Mouse (Mus musculus) adrenal gland, postnatal 0 days (tissue): ENCODE measurements around the gene Klk1b1. TPM values are rescaled to one million over a fixed set of nuclear protein-coding genes. Genes with fewer than 3 reads are reported as not detected.

Source experiments
- polyA plus RNA-seq: library from polyadenylated mRNA; unstranded; fragments of >200 nt; fragmentation: Nextera tagmentation; extraction: Ambion mirVana; gene quantifications from 2 replicates; pipeline ENCODE4 v1.2.1, GENCODE M21; 2015

The Klk1b1 gene
- not detected in 2 replicates for polyA plus RNA-seq

DNA sequence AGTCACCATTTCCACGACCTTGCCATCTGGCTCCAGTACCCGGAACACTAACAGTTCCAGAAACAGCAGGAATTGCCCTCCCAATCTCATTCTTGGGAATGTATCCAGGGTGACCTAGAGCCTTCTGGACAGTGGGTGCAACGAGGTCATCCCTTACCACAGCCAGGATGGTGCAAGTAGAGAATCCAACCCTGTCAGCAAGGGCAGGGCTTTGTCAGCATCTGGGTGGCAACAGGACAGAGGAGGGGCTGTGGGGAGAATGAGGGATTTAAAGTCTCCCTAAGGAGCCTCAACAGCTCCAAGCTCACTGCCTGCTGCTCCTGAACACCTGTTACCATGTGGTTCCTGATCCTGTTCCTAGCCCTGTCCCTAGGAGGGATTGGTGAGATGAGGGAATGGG is at the start of gene Klk1b1:
TSS of gene Klk1b1 (plus strand) at position 301 of the 400 bp plus-strand sequence.

DNA sequence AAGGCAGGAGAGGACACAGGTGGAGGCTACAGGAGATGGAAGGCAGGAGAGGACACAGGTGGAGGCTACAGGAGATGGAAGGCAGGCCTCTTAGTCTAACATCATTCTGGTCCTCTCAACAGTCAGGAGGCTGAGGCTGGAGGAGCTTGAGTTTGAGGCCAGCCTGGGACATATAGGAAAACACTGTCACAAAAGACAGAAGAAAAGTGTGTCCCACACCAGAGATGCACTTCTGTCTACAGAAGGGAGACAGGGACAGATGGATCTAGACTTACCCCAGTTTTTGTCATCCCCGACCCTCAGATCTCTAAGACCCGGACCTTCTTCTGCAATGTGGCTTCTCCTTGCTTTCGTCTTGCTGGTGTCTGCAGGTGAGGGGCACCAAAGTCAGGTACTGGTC is 33.1 kb upstream of the Klk1b1 start, which contains the start of gene Klk15:
TSS of gene Klk15 (plus strand) at position 301 of the 400 bp plus-strand sequence.

DNA sequence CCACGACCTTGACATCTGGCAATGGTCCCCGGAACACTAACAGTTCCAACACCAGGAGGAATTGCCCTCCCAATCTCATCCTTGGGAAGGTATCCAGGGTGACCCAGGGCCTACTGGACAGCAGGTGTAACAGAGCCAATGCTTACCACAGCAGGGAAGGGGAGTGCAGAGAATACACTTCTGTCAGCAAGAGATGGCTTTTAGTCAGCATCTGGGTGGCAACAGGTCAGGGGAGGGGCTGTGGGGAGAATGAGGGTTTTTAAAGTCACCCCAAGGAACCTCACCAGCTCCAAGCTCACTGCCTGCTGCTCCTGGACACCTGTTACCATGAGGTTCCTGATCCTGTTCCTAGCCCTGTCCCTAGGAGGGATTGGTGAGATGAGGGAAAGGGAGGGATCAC is 16.2 kb upstream of the Klk1b1 start, which contains the start of gene Klk1b8:
TSS of gene Klk1b8 (plus strand) at position 301 of the 400 bp plus-strand sequence.

DNA sequence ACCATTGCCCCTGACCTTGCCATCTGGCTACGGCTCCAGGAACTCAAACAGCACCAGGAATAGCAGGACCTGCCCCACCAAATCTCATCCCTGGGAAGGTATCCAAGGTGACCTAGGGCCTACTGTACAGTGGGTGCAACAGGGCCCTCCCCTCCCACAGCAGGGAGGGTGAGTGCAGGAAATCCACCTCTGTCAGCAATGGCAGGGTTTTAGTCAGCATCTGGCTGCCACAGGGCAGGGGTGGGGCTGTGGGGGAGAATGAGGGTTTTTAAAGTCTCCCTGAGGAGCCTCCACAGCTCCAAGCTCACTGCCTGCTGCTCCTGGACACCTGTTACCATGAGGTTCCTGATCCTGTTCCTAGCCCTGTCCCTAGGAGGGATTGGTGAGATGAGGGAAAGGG is 9.2 kb downstream of the Klk1b1 start, which contains the start of gene Klk1b9:
TSS of gene Klk1b9 (plus strand) at position 301 of the 400 bp plus-strand sequence.

DNA sequence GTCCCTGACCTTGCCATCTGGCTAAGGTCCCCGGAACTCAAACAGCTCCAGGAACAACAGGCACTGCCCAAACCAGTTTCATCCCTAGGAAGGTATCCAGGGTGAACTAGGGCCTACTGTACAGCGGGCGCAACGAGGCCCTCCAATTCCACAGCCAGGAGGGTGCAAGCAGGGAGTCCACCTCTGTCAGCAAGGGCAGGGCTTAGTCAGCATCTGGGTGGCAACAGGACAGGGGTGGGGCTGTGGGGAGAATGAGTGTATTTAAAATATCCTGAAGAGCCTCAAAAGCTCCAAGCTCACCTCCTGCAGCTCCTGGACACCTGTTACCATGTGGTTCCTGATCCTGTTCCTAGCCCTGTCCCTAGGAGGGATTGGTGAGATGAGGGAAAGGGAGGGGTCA is 29.0 kb downstream of the Klk1b1 start, which contains the start of gene Klk1b11:
TSS of gene Klk1b11 (plus strand) at position 301 of the 400 bp plus-strand sequence.

DNA sequence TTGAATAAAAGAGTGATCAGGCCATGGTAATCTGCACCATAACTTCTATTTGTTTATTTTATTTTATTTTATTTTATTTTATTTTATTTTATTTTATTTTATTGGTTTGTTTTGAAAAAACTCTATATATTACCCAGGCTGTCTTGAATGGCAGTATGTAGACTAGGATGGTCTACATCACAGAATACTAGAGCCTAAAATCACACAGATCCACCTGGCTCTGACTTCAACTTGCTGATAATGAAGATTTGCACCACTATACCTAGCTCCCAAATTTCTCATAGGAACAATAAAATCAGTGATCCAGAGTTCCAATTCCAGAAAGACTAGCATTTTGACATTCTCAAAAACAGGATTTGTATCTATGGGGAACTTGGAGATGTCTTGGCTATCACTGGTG is 45.3 kb downstream of the Klk1b1 start, which contains the start of gene Klk1b26:
TSS of gene Klk1b26 (plus strand) at position 301 of the 400 bp plus-strand sequence.

Other genes with a start within 250 kb of the Klk1b1 start
- gene Klk12, start 197.9 kb upstream of the Klk1b1 start, polyA plus RNA-seq = not detected in 2 replicates
- 0.14 and 0.38 TPM in 2 replicates for gene Klk11, start 192.1 kb upstream of the Klk1b1 start, polyA plus RNA-seq
- gene Klk10, start 185.7 kb upstream of the Klk1b1 start, polyA plus RNA-seq = 2.2 and 3.9 TPM in 2 replicates
- 0.19 TPM in 1 of 2 replicates, not detected in the other for gene Klk9, start 174.9 kb upstream of the Klk1b1 start, polyA plus RNA-seq
- gene Klk8, start 169.2 kb upstream of the Klk1b1 start, polyA plus RNA-seq = 7.3 and 16.9 TPM in 2 replicates
- 0.17 TPM in 1 of 2 replicates, not detected in the other for gene Klk7, start 155.5 kb upstream of the Klk1b1 start, polyA plus RNA-seq
- gene Klk6, start 142.3 kb upstream of the Klk1b1 start, polyA plus RNA-seq = not detected in 2 replicates
- gene Klk5, start 124.8 kb upstream of the Klk1b1 start, polyA plus RNA-seq = not detected in 2 replicates
- gene Klk4, start 85.6 kb upstream of the Klk1b1 start, polyA plus RNA-seq = not detected in 2 replicates
- gene Klk15, start 33.0 kb upstream of the Klk1b1 start, polyA plus RNA-seq = not detected in 2 replicates
- gene Klk1b8, start 16.1 kb upstream of the Klk1b1 start, polyA plus RNA-seq = not detected in 2 replicates
- gene Klk1b9, start 9.3 kb downstream of the Klk1b1 start, polyA plus RNA-seq = not detected in 2 replicates
- not detected in 2 replicates for gene Klk1b11, start 29.1 kb downstream of the Klk1b1 start, polyA plus RNA-seq
- gene Klk1b26, start 45.4 kb downstream of the Klk1b1 start, polyA plus RNA-seq = not detected in 2 replicates
- not detected in 2 replicates for gene Klk1b27, start 85.5 kb downstream of the Klk1b1 start, polyA plus RNA-seq
- not detected in 2 replicates for gene Klk1b21, start 135.6 kb downstream of the Klk1b1 start, polyA plus RNA-seq
- gene Klk1b22, start 145.9 kb downstream of the Klk1b1 start, polyA plus RNA-seq = not detected in 2 replicates
- not detected in 2 replicates for gene Klk1b16, start 170.0 kb downstream of the Klk1b1 start, polyA plus RNA-seq
- not detected in 2 replicates for gene Klk1b24, start 221.5 kb downstream of the Klk1b1 start, polyA plus RNA-seq
- not detected in 2 replicates for gene Klk1b3, start 231.4 kb downstream of the Klk1b1 start, polyA plus RNA-seq
- gene Klk1b4, start 240.7 kb downstream of the Klk1b1 start, polyA plus RNA-seq = not detected in 2 replicates
- gene Klk1b5, start 249.2 kb downstream of the Klk1b1 start, polyA plus RNA-seq = not detected in 2 replicates